Mouse (Mus musculus) layer of hippocampus, postnatal 10 days (tissue): ENCODE measurements around the gene Kifc3. TPM values are rescaled to one million over a fixed set of nuclear protein-coding genes. Genes with fewer than 3 reads are reported as not detected.
A peak's percentile ranks its signal among the peaks of the same experiment; 100 is the strongest.
"Not testable (repeated sequence)": the region's sequence is repeated elsewhere in the genome, so short reads cannot be mapped to it uniquely, and the experiment has no call there.

ENCODE experiments used
- DNase-seq, 2 experiments: peaks; one replicate each; pipeline ENCODE4 v3.0.0; 2021; ENCODE audit warnings: low spot score in 2 of 2
- long read RNA-seq: library from polyadenylated mRNA; stranded (forward); transcript quantifications from one replicate; pipeline ENCODE4 v2.0.0, GENCODE M21; 2023
- total RNA-seq, 2 experiments: library from RNA; stranded (reverse); gene quantifications; 2 replicates each; pipeline ENCODE4 v1.2.3; 2021

Kifc3 gene
- 10 to 100 TPM; 72.4 to 90.2 TPM for total RNA-seq
- long read RNA-seq, transcript Kifc3-201 (20 exons, 3,277 nt), result major isoform, 18 of 54 reads
- long read RNA-seq, partial matches to known transcripts, result 7 of 54 reads
- long read RNA-seq, other reads (novel, unspliced or antisense), result 27 of 54 reads

DNA sequence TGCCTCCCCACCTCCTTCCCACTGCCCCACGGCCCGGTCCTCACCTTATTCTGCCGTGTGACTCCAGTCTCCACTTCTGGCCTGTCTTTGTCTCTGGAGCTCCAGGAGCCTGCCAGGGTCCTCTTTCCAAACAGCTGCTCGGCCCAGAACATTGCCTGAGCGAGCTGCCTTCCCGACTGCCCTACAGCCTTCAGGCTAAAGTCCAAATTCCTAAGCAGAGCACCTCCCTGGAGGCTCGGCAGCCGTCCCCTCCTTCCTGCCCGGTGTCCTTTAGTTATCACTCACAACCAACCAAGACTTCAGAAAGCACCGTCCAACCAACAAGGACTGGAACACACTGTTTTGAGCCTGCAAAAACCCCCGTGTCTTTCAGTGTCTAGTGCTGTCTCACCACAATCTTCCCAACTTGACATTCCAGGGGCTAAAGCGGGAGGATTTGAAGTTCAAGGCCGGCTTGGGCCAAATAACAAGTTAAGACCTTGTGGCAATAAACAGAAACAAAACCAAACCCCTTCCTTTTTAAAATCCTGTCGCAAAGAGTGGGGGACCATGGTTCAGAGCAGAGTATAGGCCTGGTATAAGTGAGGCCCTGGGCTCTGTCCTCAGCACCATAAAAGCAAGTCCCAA is at the start of gene Kifc3:
Gene Kifc3, minus strand, starts transcription at position 164 of the 627 bp plus-strand sequence.
- DNase-seq, result no peak

DNA sequence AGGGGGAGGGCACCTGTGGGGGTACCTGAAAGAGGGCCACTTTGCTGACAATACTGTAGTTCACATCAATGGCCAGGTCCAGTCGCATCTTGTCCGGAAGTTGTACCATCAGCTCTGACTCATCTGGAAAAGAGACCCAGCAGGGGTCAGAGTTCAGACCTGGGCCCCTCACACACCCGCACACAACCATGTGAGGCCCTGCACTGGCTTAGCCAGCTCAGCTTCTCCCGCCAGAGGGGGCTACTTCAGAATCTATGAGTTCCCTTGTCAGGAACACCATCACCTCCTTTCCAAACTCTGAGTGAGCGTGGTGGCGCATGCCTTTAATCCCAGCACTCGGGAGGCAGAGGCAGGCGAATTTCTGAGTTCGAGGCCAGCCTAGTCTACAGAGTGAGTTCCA is 49.4 kb upstream of the Kifc3 start:
- DNase-seq, result no peak

DNA sequence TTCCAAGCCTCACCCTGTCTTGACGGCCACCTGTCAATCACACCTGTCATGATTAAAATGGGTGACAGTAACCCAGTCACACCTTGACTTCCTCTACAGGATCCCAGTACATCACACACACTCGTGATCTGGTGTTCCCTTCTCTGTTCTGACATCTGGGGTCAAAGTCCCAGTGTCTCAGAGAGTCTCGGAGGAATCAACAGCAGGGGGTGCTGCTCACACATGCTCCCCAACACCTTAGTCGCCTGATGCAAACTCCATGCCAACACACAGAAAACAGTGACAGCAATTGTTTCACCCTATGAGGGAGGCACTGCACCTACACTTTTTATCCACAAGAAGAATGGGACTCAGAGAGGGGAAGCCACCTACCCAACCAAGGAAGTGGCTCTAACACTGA is 47.2 kb upstream of the Kifc3 start:
- DNase-seq, result no peak

DNA sequence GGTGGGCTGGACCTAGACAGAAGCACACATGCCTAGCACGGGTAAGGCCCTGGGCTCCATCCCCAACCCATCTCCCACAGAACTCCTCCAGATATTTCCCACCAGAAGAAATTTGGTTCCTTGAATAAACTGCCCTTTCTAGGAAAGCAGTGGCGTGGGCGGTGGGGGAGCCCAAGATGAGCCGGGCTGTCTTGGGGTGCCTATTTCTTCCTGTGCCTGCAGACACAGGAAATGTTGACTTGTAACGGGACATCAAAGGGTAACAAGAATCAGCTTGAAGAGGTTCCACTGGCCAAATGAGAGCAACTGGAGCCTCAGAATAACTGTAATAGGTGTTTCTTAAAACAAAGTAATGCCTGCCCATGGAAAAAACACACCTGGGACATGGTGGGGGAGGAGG is 44.7 kb upstream of the Kifc3 start:
- no peak for DNase-seq

DNA sequence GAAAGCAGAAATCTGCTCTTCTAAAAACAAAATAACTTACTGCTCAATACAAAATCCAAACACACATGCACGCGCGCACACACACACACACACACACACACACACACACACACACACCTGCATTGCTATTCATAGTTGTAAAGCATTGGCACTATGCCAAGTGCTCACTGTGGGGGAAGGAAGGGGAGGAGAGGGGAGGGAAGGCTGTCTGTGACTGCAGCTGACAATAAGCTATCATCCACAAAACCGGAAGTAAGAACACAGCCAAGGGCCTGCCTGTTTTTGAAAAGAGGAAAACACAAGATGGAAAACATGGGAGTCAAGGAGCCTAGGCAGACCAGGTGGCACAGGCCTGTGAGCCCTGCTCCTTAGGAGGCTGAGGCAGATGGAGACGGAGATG is 42.6 kb upstream of the Kifc3 start:
- DNase-seq, result no peak

DNA sequence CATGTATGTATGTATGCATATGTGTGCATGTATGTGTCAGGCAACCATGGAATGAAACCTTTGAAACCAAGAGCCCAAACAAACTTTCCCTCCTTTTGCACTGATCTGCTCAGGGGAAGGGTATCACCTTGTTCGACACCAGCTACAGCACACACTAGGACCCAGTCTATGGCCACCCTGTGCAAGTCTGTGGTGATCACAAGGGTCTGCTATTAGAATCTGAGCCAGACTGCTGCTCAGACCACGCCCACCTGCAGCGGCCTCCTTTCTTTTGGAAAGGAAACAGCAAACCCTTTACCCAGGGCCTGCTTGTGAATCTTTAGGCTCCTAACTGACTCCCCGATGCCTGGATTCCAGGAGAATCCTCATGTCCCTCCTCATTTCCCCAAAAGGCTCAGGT is 41.2 kb upstream of the Kifc3 start:
- no peak for DNase-seq

DNA sequence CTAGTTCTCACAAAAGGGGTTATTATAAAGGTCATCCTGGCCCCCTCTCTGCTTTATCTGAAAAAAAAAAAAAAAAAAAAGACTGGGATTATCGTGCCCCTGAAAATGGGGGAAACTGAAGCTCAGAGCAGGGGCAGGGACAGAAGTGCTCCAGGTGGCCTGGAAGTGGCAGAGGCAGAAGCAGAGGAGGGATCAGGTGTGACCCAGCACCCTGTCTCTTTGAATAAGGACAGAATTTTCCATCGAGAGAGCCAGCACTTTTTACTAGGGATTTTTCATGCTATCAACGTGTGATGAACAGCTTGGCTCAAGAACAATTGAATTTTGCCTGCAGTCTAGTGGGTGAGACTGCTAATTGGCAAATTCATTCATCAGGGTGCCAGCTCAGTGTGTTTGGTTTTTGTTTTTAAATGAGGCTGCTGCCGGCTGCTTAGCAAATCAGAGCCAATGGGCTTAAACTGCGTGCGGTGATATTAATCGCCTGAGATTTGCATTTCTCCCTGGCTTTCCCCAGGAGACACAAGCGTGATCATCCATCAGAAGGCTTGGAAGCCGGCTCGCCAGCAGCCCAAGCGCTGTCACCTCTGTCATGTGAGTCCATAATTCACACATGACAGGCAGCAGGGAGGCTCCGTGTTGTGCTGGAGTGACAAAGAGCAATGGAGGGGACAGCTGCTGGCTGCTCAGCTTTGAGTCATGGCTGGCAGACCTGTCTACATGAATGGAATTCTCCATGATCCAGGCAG is 40.4 kb upstream of the Kifc3 start:
- DNase-seq, result peak; percentile 65 to 71

DNA sequence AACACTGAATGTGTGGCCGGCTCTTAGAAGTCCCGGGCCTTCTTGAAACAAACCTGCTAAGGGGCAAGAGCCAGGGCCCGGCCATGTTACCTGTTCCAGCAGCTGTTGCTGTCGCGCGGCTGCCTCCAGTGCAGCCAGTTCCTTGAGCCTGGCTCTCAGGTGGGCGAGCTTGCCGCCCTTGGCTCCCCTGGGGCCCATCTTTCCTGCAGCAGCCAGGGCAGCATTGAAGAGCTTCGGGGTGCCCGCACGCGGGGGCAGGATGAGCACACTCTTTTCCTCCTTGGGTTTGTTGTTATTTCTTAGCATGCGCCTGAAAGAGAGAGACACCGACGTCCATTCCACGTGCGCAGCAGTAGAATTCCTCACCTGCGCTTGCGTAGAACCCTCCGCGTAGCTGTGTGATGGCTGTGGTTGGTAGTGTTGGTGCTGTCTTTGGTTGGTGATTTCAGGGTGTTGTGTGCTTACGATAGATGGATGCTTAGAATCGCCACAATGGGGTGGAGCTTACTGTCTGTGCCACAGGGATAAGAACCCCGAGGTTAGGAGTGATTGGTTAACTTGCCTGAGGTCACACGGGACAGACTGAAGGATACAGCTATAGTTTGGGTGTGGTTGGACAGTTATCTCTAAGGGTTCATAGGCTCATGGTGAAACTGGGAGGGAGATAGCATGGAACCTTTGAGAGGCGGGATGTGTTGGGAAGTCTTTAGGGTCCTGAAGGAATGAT is 39.6 kb upstream of the Kifc3 start:
- DNase-seq, result no peak

DNA sequence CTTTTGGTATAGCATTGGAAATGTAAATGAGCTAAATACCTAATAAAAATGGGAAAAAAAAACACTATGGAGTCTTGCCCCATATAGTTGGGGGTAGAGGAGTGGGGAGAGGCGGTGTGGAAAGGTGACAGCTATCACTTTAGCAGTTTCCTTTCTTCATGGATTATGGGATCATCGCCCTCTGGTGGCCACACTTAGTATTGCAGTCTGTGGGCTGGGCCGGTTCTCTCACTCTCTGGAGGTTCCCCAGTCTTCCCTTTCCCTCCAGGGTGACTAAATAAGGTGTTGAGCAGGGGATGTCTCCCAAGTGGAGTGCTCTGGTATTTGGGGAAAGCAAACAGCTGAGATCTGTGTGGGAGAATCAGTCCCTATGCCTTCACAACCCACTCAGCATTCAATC is 33.1 kb upstream of the Kifc3 start:
- DNase-seq, result peak; percentile 85 to 91

DNA sequence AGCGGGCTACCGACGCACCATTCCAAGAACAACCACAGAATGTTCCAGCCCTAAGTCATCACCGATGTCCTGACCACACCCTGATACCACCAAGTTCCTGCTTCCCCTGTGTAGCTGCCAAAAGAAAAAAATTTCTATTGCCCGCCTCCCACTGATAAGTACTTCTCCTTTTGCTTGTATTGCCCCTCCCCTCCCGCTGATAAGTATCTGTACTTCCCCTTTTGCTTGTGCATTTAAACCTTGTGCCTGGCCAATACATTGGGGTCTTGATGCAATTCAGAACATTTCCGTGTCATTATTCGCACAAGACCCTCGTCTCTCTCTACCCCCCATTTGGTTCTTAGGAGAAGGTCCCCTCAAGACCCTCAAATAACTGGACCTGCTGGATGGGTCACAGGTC is 27.5 kb upstream of the Kifc3 start:
- DNase-seq, result not testable (repeated sequence)

DNA sequence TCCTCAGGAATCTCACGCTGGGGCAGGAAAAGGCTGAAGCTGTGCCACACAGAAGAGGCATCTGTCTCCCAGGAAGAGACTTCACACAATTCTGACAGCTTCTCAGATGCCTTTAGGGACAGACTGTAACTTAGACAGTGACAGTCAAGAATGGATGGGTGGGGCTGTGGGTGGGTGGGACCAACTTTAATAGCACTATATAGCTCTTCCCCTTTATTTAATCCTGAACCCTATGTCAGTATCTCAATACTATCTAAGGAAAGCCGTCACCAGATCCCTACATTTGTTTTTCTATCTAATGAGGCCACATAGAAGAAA is 24.5 kb upstream of the Kifc3 start:
- DNase-seq, result no peak

DNA sequence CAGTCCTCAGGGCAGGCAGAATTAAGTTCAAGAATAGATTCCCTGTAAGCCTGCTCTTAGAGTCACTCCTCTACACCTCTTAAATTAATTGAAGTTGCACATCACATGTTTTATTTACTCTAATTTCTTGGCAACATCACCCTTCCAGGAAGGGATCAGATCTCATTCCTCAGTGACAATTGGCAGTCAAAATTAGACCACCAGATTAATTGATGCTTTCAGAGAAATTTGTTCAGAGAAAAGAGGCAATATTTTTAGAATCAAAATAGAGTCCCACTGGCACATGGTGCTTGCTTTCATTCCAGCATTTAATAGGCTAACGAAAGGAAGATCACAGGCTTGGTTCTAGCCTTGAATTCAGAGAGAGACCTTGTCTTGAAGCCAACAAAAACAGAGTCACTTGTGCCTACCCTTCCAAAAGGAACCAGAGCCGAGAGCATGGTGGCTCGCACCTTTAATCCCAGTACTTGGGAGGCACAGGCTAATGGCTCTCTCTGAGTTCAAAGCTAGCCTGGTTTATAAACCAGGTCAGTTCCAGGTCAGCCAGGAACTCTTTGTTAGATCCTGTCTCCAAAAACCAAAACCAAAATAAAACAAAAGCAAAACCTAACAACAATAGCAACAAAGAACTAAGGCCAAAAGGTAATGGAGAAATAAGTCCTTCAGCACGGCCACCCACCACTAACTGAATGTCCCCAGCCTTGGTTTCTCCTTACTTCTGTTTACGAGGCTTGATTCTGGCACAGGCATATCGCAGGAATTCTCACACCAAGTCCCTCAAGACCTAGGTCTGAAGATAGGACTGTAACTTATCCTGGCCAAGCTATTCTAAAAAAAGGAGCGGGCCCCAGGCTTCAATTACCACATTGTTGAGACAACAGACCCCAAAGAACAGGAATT is 23.9 kb upstream of the Kifc3 start:
- DNase-seq, result no peak

DNA sequence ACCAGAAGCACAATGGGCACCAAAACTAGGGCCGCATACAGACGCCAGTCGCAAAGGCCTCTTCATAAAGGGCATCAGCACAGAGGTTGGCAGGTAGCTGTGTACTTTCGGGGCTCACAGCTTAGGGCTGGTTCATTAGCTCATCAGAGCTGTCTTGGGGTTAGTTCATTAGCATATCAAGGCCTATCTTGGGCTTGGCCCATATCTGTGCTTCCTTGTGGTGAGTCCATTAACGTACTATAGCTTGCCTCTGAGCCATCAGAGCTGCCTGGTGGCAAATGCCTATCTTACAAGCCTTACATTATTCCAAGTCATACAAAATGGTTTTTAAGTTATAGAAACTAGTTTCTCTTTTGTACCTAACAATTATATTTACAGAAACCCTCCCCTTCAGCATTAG is 21.4 kb upstream of the Kifc3 start:
- DNase-seq, result no peak

DNA sequence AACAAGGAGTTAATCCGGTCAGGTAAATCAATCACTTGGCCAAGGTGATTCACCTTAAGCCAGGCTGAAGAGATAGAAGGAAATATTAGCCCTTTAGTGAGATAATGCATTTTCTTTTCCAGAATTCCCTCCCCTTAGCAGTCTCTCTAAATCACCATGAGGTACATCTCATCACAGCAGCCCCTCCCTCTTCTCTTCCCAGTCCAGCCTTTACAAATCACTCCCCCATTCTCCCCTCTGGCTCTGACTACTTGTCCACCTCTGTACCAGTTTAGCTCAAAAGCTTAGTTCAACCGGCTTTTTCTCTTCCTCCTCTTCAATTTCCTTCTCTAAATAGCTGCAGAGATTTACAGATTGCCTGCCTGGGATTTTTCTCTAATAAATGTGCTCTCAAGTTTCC is 18.4 kb upstream of the Kifc3 start:
- no peak for DNase-seq

DNA sequence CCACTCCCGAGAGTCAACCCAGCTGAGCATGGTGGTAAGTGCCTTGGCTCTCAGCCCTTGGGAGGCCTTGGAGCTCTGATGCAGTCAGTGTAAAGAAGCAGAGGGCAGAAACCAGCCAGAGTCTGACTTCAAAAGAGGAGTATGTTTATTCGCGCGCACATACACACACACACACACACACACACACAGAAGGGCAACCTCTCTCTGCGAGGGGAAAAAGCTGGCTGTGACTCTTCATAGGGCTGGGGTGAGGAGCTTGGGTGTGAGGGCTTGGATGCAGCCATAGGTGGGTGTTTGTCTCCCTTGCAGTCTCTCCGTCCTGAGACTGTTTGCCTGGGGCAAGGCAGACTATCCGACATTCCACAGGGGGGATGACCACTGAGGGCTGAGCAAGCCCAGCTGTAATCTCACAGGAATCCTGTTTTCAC is 18.0 kb upstream of the Kifc3 start:
- DNase-seq, result no peak

DNA sequence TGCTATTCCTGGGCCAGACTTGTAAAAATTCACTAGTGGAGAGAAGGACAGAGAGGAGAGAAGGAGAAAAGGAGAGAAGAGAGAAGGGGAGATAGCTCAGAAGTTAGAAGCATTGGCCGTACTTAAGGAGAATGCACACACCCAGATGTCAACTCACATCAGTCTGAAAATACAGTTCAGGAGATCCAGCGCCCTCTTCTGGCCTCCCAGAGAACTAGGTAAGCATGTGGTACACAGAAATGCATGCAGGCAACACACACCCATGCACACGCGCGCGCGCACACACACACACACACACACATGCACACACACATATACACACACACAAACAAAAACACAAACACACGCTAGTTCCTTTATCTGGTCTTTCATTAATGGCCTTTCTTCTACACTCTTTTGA is 17.0 kb upstream of the Kifc3 start:
- DNase-seq, result no peak

DNA sequence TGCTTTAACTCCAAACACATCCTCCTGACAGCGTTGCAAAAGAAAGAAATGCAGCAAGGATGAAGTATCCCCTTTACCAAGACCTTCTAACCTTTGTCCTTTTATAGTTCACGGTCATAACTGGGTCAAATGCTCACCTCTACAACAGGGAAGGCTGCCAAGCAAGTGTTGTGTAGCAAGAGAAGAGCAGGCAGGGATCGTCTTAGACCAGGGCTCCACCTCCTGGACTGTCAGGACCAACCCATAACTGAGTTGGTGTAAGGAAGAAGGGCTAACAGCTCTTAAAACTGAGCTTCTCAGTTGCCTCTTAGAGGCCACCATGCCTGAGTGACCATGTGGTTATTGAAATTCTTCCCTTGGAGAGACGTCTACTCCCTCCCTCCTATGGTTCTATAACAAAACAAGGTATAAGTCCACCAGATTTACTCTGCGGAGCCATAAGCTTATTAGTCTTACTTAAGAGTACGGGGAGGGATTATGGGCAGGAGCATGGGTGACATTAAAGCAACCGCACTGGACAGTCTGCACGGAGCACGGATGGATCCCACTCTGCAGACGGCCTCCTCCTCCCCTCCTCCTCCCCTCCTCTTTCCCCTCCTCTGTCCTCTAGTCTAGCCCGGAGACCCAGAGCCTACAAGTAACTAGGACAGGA is 13.2 kb upstream of the Kifc3 start:
- no peak for DNase-seq

DNA sequence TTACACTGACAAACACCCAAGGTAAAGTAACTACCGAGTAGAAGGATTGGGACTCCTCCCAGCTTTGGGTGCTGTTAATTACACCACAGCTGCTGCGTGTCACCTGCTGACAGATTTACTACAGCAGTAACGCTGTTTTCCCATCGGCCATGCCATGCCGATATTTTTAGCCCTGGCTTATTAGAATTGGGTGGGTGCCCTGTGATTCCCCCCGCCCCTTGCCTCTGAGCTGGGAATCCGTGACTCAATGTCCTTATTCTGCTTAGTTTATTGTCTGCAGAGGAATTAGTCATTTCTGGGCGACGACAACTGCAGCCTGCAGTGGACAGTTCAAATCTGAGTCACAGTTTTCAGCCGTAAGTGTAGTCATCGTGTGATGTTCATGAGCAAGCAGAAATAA is 7.3 kb upstream of the Kifc3 start:
- DNase-seq, result peak; percentile 13 to 27

DNA sequence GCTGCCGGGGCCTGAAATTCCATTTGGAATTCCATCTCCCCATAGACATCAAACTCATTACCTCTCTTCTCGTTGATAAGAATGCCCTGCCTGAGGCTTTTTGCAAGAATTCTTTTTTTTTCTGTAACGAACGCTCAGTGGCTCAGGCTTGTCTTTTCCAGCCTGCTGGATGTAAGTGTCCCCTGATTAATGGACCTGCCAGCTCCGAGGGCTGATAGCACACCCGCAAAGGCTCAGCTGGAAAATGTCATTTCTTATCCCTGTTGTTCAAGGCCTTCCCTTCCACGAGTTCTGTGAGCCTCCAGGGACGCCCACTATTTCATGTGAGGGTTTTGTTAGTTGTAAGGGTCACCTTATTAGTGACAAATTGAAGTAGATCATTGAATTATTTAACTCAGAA is 3.3 kb upstream of the Kifc3 start:
- DNase-seq, result no peak

DNA sequence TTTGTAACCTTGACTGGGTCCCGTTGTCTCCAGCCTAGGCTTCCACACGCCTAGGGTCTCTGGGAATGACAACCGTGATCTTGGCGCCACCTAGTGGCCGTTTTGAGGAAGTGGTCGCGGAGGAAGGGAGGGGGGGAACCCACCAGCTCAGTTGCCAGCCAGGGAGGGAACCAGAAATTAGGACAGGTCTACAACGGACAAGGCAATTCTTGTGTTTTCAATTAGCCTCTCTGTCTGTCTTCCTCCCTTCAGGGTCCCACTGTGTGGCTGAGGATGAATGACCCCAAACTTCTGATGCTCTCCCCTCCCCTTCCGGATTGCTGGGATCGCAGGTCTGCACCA is 1.4 kb upstream of the Kifc3 start:
- DNase-seq, result peak; percentile 87 to 88
